Mouse (Mus musculus) G1E (cell line): ENCODE measurements around the gene Gm14569. TPM values are rescaled to one million over a fixed set of nuclear protein-coding genes. Genes with fewer than 3 reads are reported as not detected.

Experiments used
- ATAC-seq: 2 replicates; pipeline ENCODE4 v1.8.0; 2016; ENCODE audit warnings: mild to moderate bottlenecking; ENCODE audit not compliant: insufficient number of reproducible peaks, poor library complexity, low FRiP score, severe bottlenecking; ENCODE audit errors: extremely low read depth
- DNase-seq: peaks from one replicate; pipeline ENCODE4 v3.0.0; 2012; ENCODE audit warnings: low spot score
- H3K27me3 ChIP-seq: 2 replicates; pipeline ENCODE4 v1.6.1; 2012; ENCODE audit warnings: mild to moderate bottlenecking, low read length, inconsistent platforms; ENCODE audit not compliant: insufficient read depth
- H3K36me3 ChIP-seq: replicated peaks from 2 replicates; pipeline ENCODE3; 2012; ENCODE audit warnings: mild to moderate bottlenecking, inconsistent platforms
- H3K4me1 ChIP-seq: 2 replicates; pipeline ENCODE4 v1.6.1; 2012; ENCODE audit warnings: low read depth, low read length, inconsistent platforms, mixed read lengths; ENCODE audit not compliant: insufficient read depth
- H3K4me3 ChIP-seq: 2 replicates; pipeline ENCODE4 v1.5.1; 2012; ENCODE audit warnings: low read depth, mild to moderate bottlenecking, inconsistent platforms, low read length, moderate library complexity, mixed read lengths
- H3K9me3 ChIP-seq: replicated peaks from 2 replicates; pipeline ENCODE4 v1.6.1; 2012; ENCODE audit warnings: inconsistent platforms
- CTCF ChIP-seq: IDR thresholded peaks from 2 replicates; pipeline ENCODE4 v1.5.1; 2012; ENCODE audit warnings: low read depth, low read length, inconsistent platforms, mixed read lengths
- GATA1 ChIP-seq: IDR thresholded peaks from 2 replicates; pipeline ENCODE4 v1.6.1; 2012; ENCODE audit warnings: borderline replicate concordance, low read length, inconsistent platforms, mixed read lengths
- GATA2 ChIP-seq: IDR thresholded peaks from 2 replicates; pipeline ENCODE4 v1.6.1; 2012; ENCODE audit warnings: low read depth, low read length, inconsistent platforms, borderline replicate concordance
- POLR2AphosphoS5 ChIP-seq: IDR thresholded peaks from 2 replicates; pipeline ENCODE4 v1.6.1; 2012; ENCODE audit warnings: low read depth, low read length, inconsistent platforms; ENCODE audit not compliant: insufficient replicate concordance
- TAL1 ChIP-seq: conservative IDR thresholded peaks from 2 replicates; pipeline ENCODE4 v1.6.1; 2012; ENCODE audit warnings: low read depth, low read length, inconsistent platforms, mixed read lengths
- polyA plus RNA-seq: library from polyadenylated mRNA; stranded (reverse); fragments of >175 nt; gene quantifications from 2 replicates; pipeline ENCODE4 v1.2.3, GENCODE M21; 2012
- total RNA-seq, 2 experiments: library from RNA; stranded (forward) in 1 of 2; stranded (reverse) in 1 of 2; fragments of 200-1000 nt in 1 of 2; fragments of >200 nt in 1 of 2; fragmentation: Nextera tagmentation in 1 of 2; gene quantifications; 2 replicates each; pipeline ENCODE4 v1.2.3; 2014 to 2017

Gene Gm14569
- total and polyA plus RNA-seq, 3 experiments = 0.11 TPM; not detected in 2

DNA sequence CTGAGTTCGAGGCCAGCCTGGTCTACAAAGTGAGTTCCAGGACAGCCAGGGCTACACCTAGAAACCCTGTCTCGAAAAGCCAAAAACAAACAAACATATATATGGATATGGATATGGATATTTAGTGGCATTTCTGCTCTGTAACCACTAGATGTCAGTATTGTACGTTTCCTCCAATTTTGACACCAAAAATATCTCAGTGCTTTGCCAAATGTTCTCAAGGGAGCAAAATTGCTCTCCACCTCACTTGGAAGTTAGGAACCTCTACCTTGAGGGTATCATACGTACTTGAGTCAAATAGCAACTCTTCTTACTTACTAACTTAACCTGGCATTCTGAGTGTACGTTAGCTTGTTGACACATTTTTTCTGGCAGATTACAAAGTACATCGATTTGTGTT, 15.2 kb upstream of the Gm14569 start:
- no peaks in the 10 kb centered on the region for H3K9me3 ChIP-seq
- TF ChIP-seq CTCF (0 out of 2 replicates have a peak, but pooled peaks have one; percentile 18), TAL1 (no peak)
- H3K36me3 ChIP-seq = no peaks in the 10 kb centered on the region
- H3K4me1 ChIP-seq = no peaks in the 10 kb centered on the region
- DNase-seq (no peak), ATAC-seq (no peak)
- H3K27me3 ChIP-seq = no peaks in the 10 kb centered on the region
- H3K4me3 ChIP-seq = no peak overlapping the region

DNA sequence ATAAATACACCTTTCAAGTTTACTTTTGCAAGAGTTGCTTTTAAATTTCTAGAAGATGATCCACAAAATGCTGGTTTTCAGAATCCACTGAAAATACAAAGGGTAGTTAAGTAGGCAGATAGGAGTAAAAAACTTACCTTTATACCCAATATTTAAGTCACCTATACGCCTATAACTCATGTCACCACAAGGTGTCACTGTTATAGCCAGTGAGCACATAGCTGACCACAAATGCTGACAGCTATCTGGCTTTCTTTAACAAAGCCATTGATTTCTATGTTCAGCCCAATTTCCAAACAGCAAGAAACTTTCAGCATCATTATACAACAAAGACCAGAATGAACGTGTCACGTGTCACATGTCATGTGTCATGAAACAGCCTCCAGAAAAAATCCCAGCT, 2.1 kb downstream of the Gm14569 start:
- Histone ChIP-seq H3K27me3 (no peaks in the 10 kb centered on the region), H3K9me3 (no peaks in the 10 kb centered on the region), H3K4me3 (no peak overlapping the region), H3K36me3 (no peaks in the 10 kb centered on the region), H3K4me1 (no peaks in the 10 kb centered on the region)
- no peak for ATAC-seq
- TF ChIP-seq TAL1 (no peak), GATA2 (no peak), POLR2AphosphoS5 (no peak), CTCF (no peak), GATA1 (no peak)
- DNase-seq = no peak

GRCm38 (mm10) chrX:36487996-36488395, 3.6 kb downstream of the Gm14569 start:
- Histone ChIP-seq H3K36me3 (no peaks in the 10 kb centered on the region), H3K4me1 (no peaks in the 10 kb centered on the region), H3K27me3 (no peaks in the 10 kb centered on the region), H3K4me3 (no peak overlapping the region), H3K9me3 (no peaks in the 10 kb centered on the region)
- DNase-seq (no peak), ATAC-seq (no peak)
- TF ChIP-seq CTCF (no peak), GATA1 (no peak), TAL1 (no peak), GATA2 (no peak)

- Histone ChIP-seq H3K4me3 (no peak overlapping the region), H3K27me3 (no peaks in the 10 kb centered on the region), H3K4me1 (no peaks in the 10 kb centered on the region), H3K9me3 (no peaks in the 10 kb centered on the region), H3K36me3 (no peaks in the 10 kb centered on the region)
- DNase-seq (no peak), ATAC-seq (no peak)
- no peak for TF ChIP-seq CTCF
- TF ChIP-seq TAL1 = no peak
Observed at GRCm38 (mm10) chrX:36474873-36475272, 16.8 kb downstream of the Gm14569 start.

DNA sequence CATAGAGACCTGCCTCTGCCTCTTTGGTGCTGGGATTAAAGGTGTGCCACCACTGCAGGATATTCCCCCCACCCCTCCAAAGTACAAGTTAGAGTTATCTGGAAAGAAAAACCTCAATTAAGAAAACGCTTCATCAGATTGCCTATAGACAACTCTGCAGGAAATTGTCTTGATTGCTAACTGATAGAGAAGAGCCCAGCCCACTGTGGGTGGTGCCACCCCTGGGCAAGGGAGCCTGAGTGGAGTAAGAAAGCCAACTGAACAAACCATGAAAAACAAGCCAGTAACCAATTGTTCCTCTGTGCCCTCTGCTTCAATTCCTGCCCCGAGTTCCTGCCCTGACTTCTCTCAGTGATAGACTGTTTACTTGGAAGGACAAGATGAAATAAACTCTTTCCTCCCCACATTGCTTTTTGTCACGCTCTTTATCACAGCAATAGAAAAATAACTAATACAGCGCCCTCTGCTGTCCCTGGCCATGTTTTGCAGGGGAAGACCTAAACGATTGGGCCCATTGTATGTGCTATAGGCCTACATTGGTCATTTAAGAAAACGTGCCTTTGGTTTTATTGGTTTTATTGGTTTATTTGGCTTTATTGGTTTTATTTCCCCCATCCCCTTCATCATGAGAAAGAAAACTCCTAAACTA, 17.4 kb downstream of the Gm14569 start:
- no peaks in the 10 kb centered on the region for H3K36me3 ChIP-seq
- no peaks in the 10 kb centered on the region for H3K9me3 ChIP-seq
- H3K4me1 ChIP-seq = no peaks in the 10 kb centered on the region
- no peak for TF ChIP-seq GATA1
- no peak for TF ChIP-seq POLR2AphosphoS5
- no peak for TF ChIP-seq CTCF
- no peak for TF ChIP-seq GATA2
- no peak for TF ChIP-seq TAL1
- DNase-seq = no peak
- no peaks in the 10 kb centered on the region for H3K27me3 ChIP-seq
- ATAC-seq = no peak
- H3K4me3 ChIP-seq = no peak overlapping the region

GRCm38 (mm10) chrX:36456031-36456430, 35.6 kb downstream of the Gm14569 start:
- Histone ChIP-seq H3K27me3 (no peaks in the 10 kb centered on the region), H3K36me3 (no peaks in the 10 kb centered on the region), H3K4me3 (no peak overlapping the region), H3K4me1 (no peaks in the 10 kb centered on the region), H3K9me3 (no peaks in the 10 kb centered on the region)
- TF ChIP-seq GATA2 (no peak), POLR2AphosphoS5 (no peak), GATA1 (no peak), CTCF (peak; percentile 52), TAL1 (no peak)
- DNase-seq = no peak
- no peak for ATAC-seq

GRCm38 (mm10) chrX:36437932-36438331, 53.7 kb downstream of the Gm14569 start:
- Histone ChIP-seq H3K27me3 (no peaks in the 10 kb centered on the region), H3K4me3 (no peak overlapping the region), H3K36me3 (no peaks in the 10 kb centered on the region), H3K4me1 (no peaks in the 10 kb centered on the region), H3K9me3 (no peaks in the 10 kb centered on the region)
- TF ChIP-seq CTCF (no peak), GATA2 (no peak), POLR2AphosphoS5 (no peak), TAL1 (no peak), GATA1 (no peak)
- ATAC-seq = no peak
- no peak for DNase-seq
